Mouse (Mus musculus): Measurements from ENCODE around the gene Lcp1. TPM values are rescaled to one million over a fixed set of nuclear protein-coding genes. Genes with fewer than 3 reads are reported as not detected.

The Lcp1 gene
- total and polyA plus RNA-seq, 3 experiments: 258 to 777 (median 373) TPM

- Histone ChIP-seq H3K36me3 (replicated peaks in 1 of 2; ENCODE audit: control insufficient read depth in 1 of 2, insufficient read depth in 1 of 2, low read length in 1 of 2) (peaks cover 3 to 41% of the 10 kb centered on the region in 2 experiments), H3K4me1 (ENCODE audit: control insufficient read depth in 1 of 2, insufficient read depth in 2 of 2) (peaks cover 26 to 78% of the 10 kb centered on the region in 2 experiments), H3K27ac (ENCODE audit: insufficient read depth, low read depth) (peak overlapping the region; percentile 57), H3K4me2 (ENCODE audit: insufficient read depth, low read depth, poor library complexity, severe bottlenecking) (0 out of 2 replicates have a peak overlapping the region, but pooled peaks have one; percentile 2), H3K79me2 (replicated peaks; ENCODE audit: control insufficient read depth, extremely low read depth, insufficient read depth, poor library complexity, severe bottlenecking) (peaks cover 79% of the 10 kb centered on the region), H3K9ac (ENCODE audit: insufficient read depth, low read depth) (peak overlapping the region; percentile 96; the same call in 1 of the 2 replicates), H3K27me3 (replicated peaks) (no peaks in the 10 kb centered on the region), H3K4me3 (replicated peaks in 1 of 3; ENCODE audit: low read depth in 2 of 3, low read length in 2 of 3, poor library complexity in 1 of 3) (no peak overlapping the region), H3K9me3 (replicated peaks; ENCODE audit: low read length) (no peaks in the 10 kb centered on the region)
- TF ChIP-seq USF2 (conservative IDR thresholded peaks at IDR 0.05; ENCODE audit: low read depth, low read length) (peak; percentile 21; the same call in 1 of the 2 replicates), GABPA (IDR thresholded peaks at IDR 0.05; ENCODE audit: insufficient replicate concordance, low read depth, low read length) (no peak), MYC (IDR thresholded peaks at IDR 0.05; ENCODE audit: low read depth, low read length) (peak; percentile 82), POLR2A (IDR thresholded peaks at IDR 0.05; ENCODE audit: low read depth, low read length) (peak; percentile 29; the same call in 1 of the 2 replicates), TBP (conservative IDR thresholded peaks at IDR 0.05; ENCODE audit: low read depth, low read length) (no peak), CTCF (conservative IDR thresholded peaks at IDR 0.05 in 1 of 2, IDR thresholded peaks at IDR 0.05 in 1 of 2; ENCODE audit: low read depth in 2 of 2, low read length in 2 of 2) (no peak), MXI1 (IDR thresholded peaks at IDR 0.05; ENCODE audit: low read depth, low read length) (peak; percentile 47), SIN3A (IDR thresholded peaks at IDR 0.05; ENCODE audit: low read length) (peak; percentile 51; the same call in 1 of the 2 replicates), MAX (IDR thresholded peaks at IDR 0.05; ENCODE audit: low read length) (peak; percentile 80; the same call in 1 of the 2 replicates), POLR2AphosphoS2 (IDR thresholded peaks at IDR 0.05; ENCODE audit: low read depth, low read length) (peak; percentile 58; the same call in 1 of the 2 replicates), JUN (IDR thresholded peaks at IDR 0.05; ENCODE audit: insufficient read depth, low read depth, low read length) (no peak), MAZ (IDR thresholded peaks at IDR 0.05; ENCODE audit: low read depth, low read length) (no peak), BHLHE40 (IDR thresholded peaks at IDR 0.05; ENCODE audit: low read depth, low read length) (peak; percentile 58), USF1 (IDR thresholded peaks at IDR 0.05; ENCODE audit: low read depth, low read length) (peak; percentile 38)
- dilution Hi-C loops (cut with MboI; ENCODE audit: extremely low pct_ligation_motif_present, extremely low pct_unique_long_range_greater_than_20kb, low sequenced_read_pairs): no loop called here
- in situ Hi-C loops (cut with MboI; ENCODE audit: low pct_ligation_motif_present, low pct_unique_long_range_greater_than_20kb, low sequenced_read_pairs): no loop called here
- no peak for DNase-seq (ENCODE audit: extremely low read depth)
Observed at GRCm38 (mm10) chr14:75184069-75184790, 53.3 kb downstream of the Lcp1 start.

GRCm38 (mm10) chr14:75185796-75186594, 55.1 kb downstream of the Lcp1 start:
- H3K9me3 ChIP-seq (replicated peaks; ENCODE audit: low read length): no peaks in the 10 kb centered on the region
- H3K36me3 ChIP-seq (replicated peaks in 1 of 2; ENCODE audit: control insufficient read depth in 1 of 2, insufficient read depth in 1 of 2, low read length in 1 of 2): peaks cover 4 to 48% of the 10 kb centered on the region in 2 experiments
- in situ Hi-C loops (cut with MboI; ENCODE audit: low pct_ligation_motif_present, low pct_unique_long_range_greater_than_20kb, low sequenced_read_pairs): no loop called here
- H3K27ac ChIP-seq (ENCODE audit: insufficient read depth, low read depth): peak overlapping the region; percentile 98
- no peaks in the 10 kb centered on the region for H3K27me3 ChIP-seq (replicated peaks)
- H3K4me1 ChIP-seq (ENCODE audit: control insufficient read depth in 1 of 2, insufficient read depth in 2 of 2): peaks cover 28 to 93% of the 10 kb centered on the region in 2 experiments
- peak overlapping the region; percentile 82 for H3K4me2 ChIP-seq (ENCODE audit: insufficient read depth, low read depth, poor library complexity, severe bottlenecking)
- peak; percentile 75 for DNase-seq (ENCODE audit: extremely low read depth)
- H3K4me3 ChIP-seq (replicated peaks in 1 of 3; ENCODE audit: low read depth in 2 of 3, low read length in 2 of 3, poor library complexity in 1 of 3): peak overlapping the region in 2 of 3 experiments; percentile 7 to 28
- H3K9ac ChIP-seq (ENCODE audit: insufficient read depth, low read depth): peak overlapping the region; percentile 57
- dilution Hi-C loops (cut with MboI; ENCODE audit: extremely low pct_ligation_motif_present, extremely low pct_unique_long_range_greater_than_20kb, low sequenced_read_pairs): no loop called here
- H3K79me2 ChIP-seq (replicated peaks; ENCODE audit: control insufficient read depth, extremely low read depth, insufficient read depth, poor library complexity, severe bottlenecking): peaks cover 88% of the 10 kb centered on the region
- TF ChIP-seq MAFK (IDR thresholded peaks at IDR 0.05; ENCODE audit: insufficient replicate concordance, low read length) (0 out of 2 replicates have a peak, but pooled peaks have one; percentile 44), POLR2AphosphoS2 (IDR thresholded peaks at IDR 0.05; ENCODE audit: low read depth, low read length) (no peak), NRF1 (IDR thresholded peaks at IDR 0.05; ENCODE audit: low read depth, low read length) (no peak), IRF4 (IDR thresholded peaks at IDR 0.05; ENCODE audit: low read depth, low read length) (peak; percentile 93), ZNF384 (IDR thresholded peaks at IDR 0.05; ENCODE audit: low read depth, low read length) (no peak), ETS1 (conservative IDR thresholded peaks at IDR 0.05; ENCODE audit: low read depth, low read length) (peak; percentile 66), TCF12 (IDR thresholded peaks at IDR 0.05; ENCODE audit: low read depth, low read length) (peak; percentile 66), POLR2A (IDR thresholded peaks at IDR 0.05; ENCODE audit: low read depth, low read length) (no peak; the same call in 1 of the 2 replicates), JUN (IDR thresholded peaks at IDR 0.05; ENCODE audit: insufficient read depth, low read depth, low read length) (peak; percentile 69), MYC (IDR thresholded peaks at IDR 0.05; ENCODE audit: low read depth, low read length) (peak; percentile 45; the same call in 1 of the 2 replicates), ZMIZ1 (IDR thresholded peaks at IDR 0.05; ENCODE audit: low read depth, low read length) (no peak), RAD21 (IDR thresholded peaks at IDR 0.05; ENCODE audit: low read depth, low read length) (no peak; the same call in 1 of the 2 replicates), MAX (IDR thresholded peaks at IDR 0.05; ENCODE audit: low read length) (no peak), ELF1 (IDR thresholded peaks at IDR 0.05; ENCODE audit: low read depth, low read length) (peak; percentile 51), CHD1 (IDR thresholded peaks at IDR 0.05; ENCODE audit: low read depth, low read length) (peak; percentile 56; the same call in 1 of the 2 replicates), CHD2 (IDR thresholded peaks at IDR 0.05; ENCODE audit: low read length) (peak; percentile 91), E2F4 (IDR thresholded peaks at IDR 0.05; ENCODE audit: insufficient replicate concordance, low read depth, low read length) (no peak), TBP (conservative IDR thresholded peaks at IDR 0.05; ENCODE audit: low read depth, low read length) (0 out of 2 replicates have a peak, but pooled peaks have one; percentile 20), MAZ (IDR thresholded peaks at IDR 0.05; ENCODE audit: low read depth, low read length) (peak; percentile 54; the same call in 1 of the 2 replicates), SIN3A (IDR thresholded peaks at IDR 0.05; ENCODE audit: low read length) (no peak), USF2 (conservative IDR thresholded peaks at IDR 0.05; ENCODE audit: low read depth, low read length) (no peak)
